Mouse (Mus musculus): ENCODE data around the gene Tpt1. TPM values are rescaled to one million over a fixed set of nuclear protein-coding genes. Genes with fewer than 3 reads are reported as not detected.
"Not testable (repeated sequence)": the region's sequence is repeated elsewhere in the genome, so short reads cannot be mapped to it uniquely, and the experiment has no call there.

Tpt1 gene
- polyA plus RNA-seq, 1 experiment from 2014 or later: 607 TPM

DNA sequence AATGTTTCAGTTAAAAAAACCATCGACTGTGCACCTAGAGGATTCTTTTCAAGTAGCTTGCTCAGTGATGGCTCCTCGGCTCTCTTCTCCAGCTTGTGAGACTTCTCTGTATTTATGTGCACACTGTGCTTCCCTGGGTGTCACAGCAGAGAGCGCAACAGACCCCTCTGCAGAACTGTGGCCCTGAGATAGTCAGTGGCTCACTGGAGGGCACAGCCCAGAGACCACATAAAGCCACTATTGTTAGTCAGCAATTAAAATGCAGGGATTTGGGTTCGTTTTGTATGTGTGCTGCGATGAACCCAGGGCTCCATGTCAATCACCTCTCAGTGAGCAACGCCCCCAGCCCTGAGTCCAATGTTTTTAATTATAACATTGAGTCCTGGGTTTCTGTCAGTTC lies 5.9 kb downstream of the Tpt1 start:
- no peak overlapping the region for H3K4me3 ChIP-seq (ENCODE audit: low read length)
- H3K27me3 ChIP-seq (replicated peaks; ENCODE audit: control insufficient read depth, insufficient read depth, low read length): no peaks in the 10 kb centered on the region
- H3K4me2 ChIP-seq (ENCODE audit: low read length): no peak overlapping the region
- no peaks in the 10 kb centered on the region for H3K9me3 ChIP-seq (ENCODE audit: control insufficient read depth, low read length)
- ATAC-seq: peak; percentile 51
- 32% methylated on average over 6 of the region's 6 CpGs for WGBS
- H3K36me3 ChIP-seq (ENCODE audit: control insufficient read depth, insufficient read depth, low read length): peaks cover 36% of the 10 kb centered on the region
- peaks cover 13% of the 10 kb centered on the region for H3K4me1 ChIP-seq (ENCODE audit: control insufficient read depth, insufficient read depth, low read depth, low read length)
- H3K9ac ChIP-seq (ENCODE audit: low read depth, low read length): no peak overlapping the region
- H3K27ac ChIP-seq (ENCODE audit: low read depth, low read length): no peak overlapping the region

- no peak overlapping the region for H3K27ac ChIP-seq (ENCODE audit: low read depth, low read length)
- H3K27me3 ChIP-seq (replicated peaks; ENCODE audit: control insufficient read depth, insufficient read depth, low read length): no peaks in the 10 kb centered on the region
- no peak overlapping the region for H3K9ac ChIP-seq (ENCODE audit: low read depth, low read length)
- peaks cover 32% of the 10 kb centered on the region for H3K36me3 ChIP-seq (ENCODE audit: control insufficient read depth, insufficient read depth, low read length)
- no peak overlapping the region for H3K4me2 ChIP-seq (ENCODE audit: low read length)
- no peaks in the 10 kb centered on the region for H3K9me3 ChIP-seq (ENCODE audit: control insufficient read depth, low read length)
- 90% methylated on average over 5 of the region's 5 CpGs for WGBS
- peaks cover 7% of the 10 kb centered on the region for H3K4me1 ChIP-seq (ENCODE audit: control insufficient read depth, insufficient read depth, low read depth, low read length)
- H3K4me3 ChIP-seq (ENCODE audit: low read length): no peak overlapping the region
- no peak for ATAC-seq
Measured at GRCm38 (mm10) chr14:75852016-75852415, 7.1 kb downstream of the Tpt1 start.

GRCm38 (mm10) chr14:75855263-75855992 lies 10.5 kb downstream of the Tpt1 start:
- Histone ChIP-seq H3K9me3 (ENCODE audit: control insufficient read depth, low read length) (no peaks in the 10 kb centered on the region), H3K27ac (ENCODE audit: low read depth, low read length) (no peak overlapping the region), H3K4me1 (ENCODE audit: control insufficient read depth, insufficient read depth, low read depth, low read length) (no peaks in the 10 kb centered on the region; the same call in 1 of the 2 replicates), H3K4me3 (ENCODE audit: low read length) (no peak overlapping the region), H3K4me2 (ENCODE audit: low read length) (no peak overlapping the region), H3K27me3 (replicated peaks; ENCODE audit: control insufficient read depth, insufficient read depth, low read length) (no peaks in the 10 kb centered on the region), H3K36me3 (ENCODE audit: control insufficient read depth, insufficient read depth, low read length) (peaks cover 7% of the 10 kb centered on the region), H3K9ac (ENCODE audit: low read depth, low read length) (no peak overlapping the region)
- no peak for ATAC-seq
- WGBS: 65% methylated on average over 17 of the region's 17 CpGs

- H3K9me3 ChIP-seq (ENCODE audit: control insufficient read depth, low read length): no peaks in the 10 kb centered on the region
- H3K27me3 ChIP-seq (replicated peaks; ENCODE audit: control insufficient read depth, insufficient read depth, low read length): no peaks in the 10 kb centered on the region
- 75% methylated on average over 2 of the region's 2 CpGs for WGBS
- no peak overlapping the region for H3K27ac ChIP-seq (ENCODE audit: low read depth, low read length)
- no peak for ATAC-seq
- no peak overlapping the region for H3K9ac ChIP-seq (ENCODE audit: low read depth, low read length)
- no peaks in the 10 kb centered on the region for H3K36me3 ChIP-seq (ENCODE audit: control insufficient read depth, insufficient read depth, low read length)
- no peak overlapping the region for H3K4me2 ChIP-seq (ENCODE audit: low read length)
- no peaks in the 10 kb centered on the region for H3K4me1 ChIP-seq (ENCODE audit: control insufficient read depth, insufficient read depth, low read depth, low read length)
- H3K4me3 ChIP-seq (ENCODE audit: low read length): no peak overlapping the region
Measured at GRCm38 (mm10) chr14:75858181-75858580, 13.3 kb downstream of the Tpt1 start.

DNA sequence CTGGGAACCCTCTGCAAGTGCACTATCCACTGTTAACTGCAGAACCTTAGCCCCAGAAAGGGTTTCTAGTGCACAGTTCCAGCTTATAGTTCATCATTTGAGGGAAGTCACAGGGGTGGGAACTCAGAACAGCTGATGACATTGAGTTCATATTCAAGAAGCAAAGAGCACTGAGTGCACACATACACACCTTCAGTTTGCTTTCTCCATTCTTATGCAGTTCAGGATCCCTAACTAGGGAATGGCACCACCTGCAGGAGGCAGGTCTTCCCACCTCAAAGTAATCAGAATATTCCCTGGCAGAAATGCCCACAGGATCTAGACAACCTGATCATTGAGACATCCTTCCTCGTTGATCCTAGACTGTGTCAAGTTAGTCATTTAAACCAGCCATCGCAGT lies 14.7 kb downstream of the Tpt1 start:
- H3K9me3 ChIP-seq (ENCODE audit: control insufficient read depth, low read length): no peaks in the 10 kb centered on the region
- H3K4me1 ChIP-seq (ENCODE audit: control insufficient read depth, insufficient read depth, low read depth, low read length): peaks cover 5% of the 10 kb centered on the region; the same call in 1 of the 2 replicates
- H3K4me3 ChIP-seq (ENCODE audit: low read length): no peak overlapping the region
- no peak for ATAC-seq
- H3K9ac ChIP-seq (ENCODE audit: low read depth, low read length): no peak overlapping the region
- no peaks in the 10 kb centered on the region for H3K27me3 ChIP-seq (replicated peaks; ENCODE audit: control insufficient read depth, insufficient read depth, low read length)
- no peak overlapping the region for H3K27ac ChIP-seq (ENCODE audit: low read depth, low read length)
- H3K36me3 ChIP-seq (ENCODE audit: control insufficient read depth, insufficient read depth, low read length): no peaks in the 10 kb centered on the region
- no peak overlapping the region for H3K4me2 ChIP-seq (ENCODE audit: low read length)
- 86% methylated on average over 2 of the region's 2 CpGs for WGBS

DNA sequence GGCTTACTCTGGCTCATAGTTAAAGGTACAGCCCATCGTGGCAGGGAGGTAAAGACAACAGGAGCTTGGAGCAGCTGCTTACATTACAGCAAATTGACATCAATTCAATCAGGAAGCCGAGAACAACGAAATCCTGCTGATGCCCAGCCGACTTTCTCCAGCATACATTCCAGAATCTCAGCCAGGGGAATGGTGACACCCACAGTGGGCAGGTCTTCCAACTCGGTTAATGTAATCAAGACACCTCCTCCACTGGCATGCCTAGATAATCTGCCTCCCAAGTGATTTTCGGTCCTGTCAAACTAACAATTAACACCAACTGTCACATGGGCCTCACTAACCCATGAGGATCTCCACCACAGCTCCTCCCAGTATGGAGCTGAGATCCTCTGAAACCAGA lies 17.8 kb downstream of the Tpt1 start:
- no peak overlapping the region for H3K4me2 ChIP-seq (ENCODE audit: low read length)
- H3K36me3 ChIP-seq (ENCODE audit: control insufficient read depth, insufficient read depth, low read length): no peaks in the 10 kb centered on the region
- H3K9me3 ChIP-seq (ENCODE audit: control insufficient read depth, low read length): no peaks in the 10 kb centered on the region
- H3K4me3 ChIP-seq (ENCODE audit: low read length): no peak overlapping the region
- 88% methylated on average over 6 of the region's 6 CpGs for WGBS
- peaks cover 5% of the 10 kb centered on the region; the same call in 1 of the 2 replicates for H3K4me1 ChIP-seq (ENCODE audit: control insufficient read depth, insufficient read depth, low read depth, low read length)
- no peak overlapping the region for H3K9ac ChIP-seq (ENCODE audit: low read depth, low read length)
- no peak overlapping the region for H3K27ac ChIP-seq (ENCODE audit: low read depth, low read length)
- no peak for ATAC-seq
- no peaks in the 10 kb centered on the region for H3K27me3 ChIP-seq (replicated peaks; ENCODE audit: control insufficient read depth, insufficient read depth, low read length)

GRCm38 (mm10) chr14:75863549-75864409 lies 18.9 kb downstream of the Tpt1 start:
- Histone ChIP-seq H3K27me3 (replicated peaks; ENCODE audit: control insufficient read depth, insufficient read depth, low read length) (no peaks in the 10 kb centered on the region), H3K9me3 (ENCODE audit: control insufficient read depth, low read length) (no peaks in the 10 kb centered on the region), H3K36me3 (ENCODE audit: control insufficient read depth, insufficient read depth, low read length) (no peaks in the 10 kb centered on the region), H3K4me2 (ENCODE audit: low read length) (no peak overlapping the region), H3K9ac (ENCODE audit: low read depth, low read length) (no peak overlapping the region), H3K4me1 (ENCODE audit: control insufficient read depth, insufficient read depth, low read depth, low read length) (peaks cover 5% of the 10 kb centered on the region; the same call in 1 of the 2 replicates), H3K4me3 (ENCODE audit: low read length) (no peak overlapping the region), H3K27ac (ENCODE audit: low read depth, low read length) (no peak overlapping the region)
- ATAC-seq: peak; percentile 69
- 10% methylated on average over 7 of the region's 7 CpGs for WGBS

GRCm38 (mm10) chr14:75866706-75867333 lies 21.9 kb downstream of the Tpt1 start:
- no peak for ATAC-seq
- H3K9me3 ChIP-seq (ENCODE audit: control insufficient read depth, low read length): no peaks in the 10 kb centered on the region
- peaks cover 5% of the 10 kb centered on the region; the same call in 1 of the 2 replicates for H3K4me1 ChIP-seq (ENCODE audit: control insufficient read depth, insufficient read depth, low read depth, low read length)
- no peaks in the 10 kb centered on the region for H3K36me3 ChIP-seq (ENCODE audit: control insufficient read depth, insufficient read depth, low read length)
- no peak overlapping the region for H3K4me2 ChIP-seq (ENCODE audit: low read length)
- H3K9ac ChIP-seq (ENCODE audit: low read depth, low read length): no peak overlapping the region
- H3K27me3 ChIP-seq (replicated peaks; ENCODE audit: control insufficient read depth, insufficient read depth, low read length): no peaks in the 10 kb centered on the region
- 84% methylated on average over 9 of the region's 9 CpGs for WGBS
- no peak overlapping the region for H3K4me3 ChIP-seq (ENCODE audit: low read length)
- H3K27ac ChIP-seq (ENCODE audit: low read depth, low read length): no peak overlapping the region

- H3K9me3 ChIP-seq (ENCODE audit: control insufficient read depth, low read length); H3K4me2 ChIP-seq (ENCODE audit: low read length); H3K4me1 ChIP-seq (ENCODE audit: control insufficient read depth, insufficient read depth, low read depth, low read length); ATAC-seq; H3K4me3 ChIP-seq (ENCODE audit: low read length); H3K27ac ChIP-seq (ENCODE audit: low read depth, low read length); H3K36me3 ChIP-seq (ENCODE audit: control insufficient read depth, insufficient read depth, low read length); H3K9ac ChIP-seq (ENCODE audit: low read depth, low read length); H3K27me3 ChIP-seq (replicated peaks; ENCODE audit: control insufficient read depth, insufficient read depth, low read length): not testable (repeated sequence)
- WGBS: 70% methylated on average over 3 of the region's 3 CpGs
Measured at GRCm38 (mm10) chr14:75868028-75868427, 23.1 kb downstream of the Tpt1 start.
